Mouse (Mus musculus) liver, postnatal 0 days (tissue): Measurements from ENCODE around the gene Grhl3. TPM values are rescaled to one million over a fixed set of nuclear protein-coding genes. Genes with fewer than 3 reads are reported as not detected.

Experiments
- ATAC-seq: fragments of 200-750 bp; cut with Nextera tagmentation; 2 replicates; pipeline ENCODE4 v1.8.0; 2017; ENCODE audit warnings: mild to moderate bottlenecking, moderate library complexity
- DNase-seq: peaks from one replicate; pipeline ENCODE4 v3.0.0-alpha.2; 2016
- H3K27ac ChIP-seq: fragments of 300-500 bp; sonication (generic); 2 replicates; pipeline ENCODE4 v1.5.1; 2014; ENCODE audit warnings: antibody characterized with exemption, moderate library complexity, mild to moderate bottlenecking, low read depth
- H3K27me3 ChIP-seq: fragments of 300-500 bp; sonication (generic); 2 replicates; pipeline ENCODE4 v1.6.1; 2014; ENCODE audit warnings: low read length, control low read depth, mixed read lengths; ENCODE audit not compliant: insufficient read depth
- H3K36me3 ChIP-seq: fragments of 300-500 bp; sonication (generic); replicated peaks from 2 replicates; pipeline ENCODE4 v1.6.1; 2014; ENCODE audit warnings: mild to moderate bottlenecking, control low read depth, low read length, moderate library complexity, mixed read lengths; ENCODE audit not compliant: insufficient read depth
- H3K4me1 ChIP-seq: fragments of 300-500 bp; sonication (generic); 2 replicates; pipeline ENCODE4 v1.6.1; 2014; ENCODE audit warnings: antibody characterized with exemption, mild to moderate bottlenecking, control low read depth; ENCODE audit not compliant: insufficient read depth
- H3K4me2 ChIP-seq: fragments of 300-500 bp; sonication (generic); 2 replicates; pipeline ENCODE4 v1.6.1; 2014; ENCODE audit warnings: low read depth, mild to moderate bottlenecking, low read length, moderate library complexity, mixed read lengths
- H3K4me3 ChIP-seq: fragments of 300-500 bp; sonication (generic); 2 replicates; pipeline ENCODE4 v1.5.1; 2014; ENCODE audit warnings: low read depth, low read length
- H3K9ac ChIP-seq: fragments of 300-500 bp; sonication (generic); replicated peaks from 2 replicates; pipeline ENCODE4 v1.6.1; 2014; ENCODE audit warnings: mild to moderate bottlenecking, moderate library complexity
- H3K9me3 ChIP-seq: fragments of 300-500 bp; sonication (generic); 2 replicates; pipeline ENCODE4 v1.6.1; 2016; ENCODE audit warnings: mild to moderate bottlenecking, control low read depth, low read length, mixed read lengths
- CTCF ChIP-seq: sonication (generic); IDR thresholded peaks from 2 replicates; pipeline ENCODE4 v1.5.1; 2016; ENCODE audit warnings: antibody characterized with exemption, low read depth
- EP300 ChIP-seq: IDR thresholded peaks from 2 replicates; pipeline ENCODE4 v1.6.1; 2016; ENCODE audit warnings: antibody characterized with exemption, low read depth, mild to moderate bottlenecking
- WGBS: fragments of 180-500 bp; shearing (Covaris S2); extraction: QIAGEN DNeasy Blood & Tissue Kit; methylation state at CpG from one replicate; pipeline ENCODE4 v1.1.7; 2014; ENCODE audit not compliant: insufficient replicate concordance; 5-methylcytosine and 5-hydroxymethylcytosine counted together
- polyA plus RNA-seq: library from polyadenylated mRNA; unstranded; fragments of >200 nt; fragmentation: Nextera tagmentation; extraction: Ambion mirVana; gene quantifications from 2 replicates; pipeline ENCODE4 v1.2.1, GENCODE M21; 2015

The Grhl3 gene
- polyA plus RNA-seq, 1 experiment from 2014 or later = 0.46 TPM

GRCm38 (mm10) chr4:135609986-135610385 is 36.6 kb upstream of the Grhl3 start:
- peaks cover 12% of the 10 kb centered on the region for H3K9me3 ChIP-seq
- no peaks in the 10 kb centered on the region for H3K4me1 ChIP-seq
- no peak overlapping the region for H3K4me2 ChIP-seq
- ATAC-seq (no peak), DNase-seq (no peak)
- H3K9ac ChIP-seq = no peak overlapping the region
- no peaks in the 10 kb centered on the region for H3K36me3 ChIP-seq
- TF ChIP-seq CTCF (no peak), EP300 (no peak)
- no peaks in the 10 kb centered on the region for H3K27me3 ChIP-seq
- H3K4me3 ChIP-seq = no peak overlapping the region
- H3K27ac ChIP-seq = no peak overlapping the region
- 77% methylated on average over 2 of the region's 2 CpGs for WGBS

GRCm38 (mm10) chr4:135607979-135608885 is 34.8 kb upstream of the Grhl3 start:
- Histone ChIP-seq H3K4me3 (no peak overlapping the region), H3K36me3 (no peaks in the 10 kb centered on the region), H3K9ac (no peak overlapping the region), H3K27me3 (no peaks in the 10 kb centered on the region), H3K27ac (no peak overlapping the region), H3K4me1 (no peaks in the 10 kb centered on the region), H3K9me3 (peaks cover 12% of the 10 kb centered on the region), H3K4me2 (no peak overlapping the region)
- WGBS = 57% methylated on average over 18 of the region's 18 CpGs
- DNase-seq (no peak), ATAC-seq (no peak)
- TF ChIP-seq CTCF = no peak
- TF ChIP-seq EP300 = no peak

- Histone ChIP-seq H3K4me1 (no peaks in the 10 kb centered on the region), H3K9ac (no peak overlapping the region), H3K27ac (no peak overlapping the region), H3K4me3 (no peak overlapping the region), H3K9me3 (peaks cover 10% of the 10 kb centered on the region), H3K27me3 (no peaks in the 10 kb centered on the region), H3K4me2 (no peak overlapping the region), H3K36me3 (no peaks in the 10 kb centered on the region)
- TF ChIP-seq CTCF (no peak), EP300 (no peak)
- 74% methylated on average over 7 of the region's 7 CpGs for WGBS
- DNase-seq (no peak), ATAC-seq (no peak)
Measured at GRCm38 (mm10) chr4:135606271-135606670, 32.8 kb upstream of the Grhl3 start.

GRCm38 (mm10) chr4:135601530-135601929 is 28.1 kb upstream of the Grhl3 start:
- DNase-seq (no peak), ATAC-seq (no peak)
- Histone ChIP-seq H3K9me3 (no peaks in the 10 kb centered on the region), H3K36me3 (no peaks in the 10 kb centered on the region), H3K4me2 (no peak overlapping the region), H3K27ac (no peak overlapping the region), H3K27me3 (no peaks in the 10 kb centered on the region), H3K4me3 (no peak overlapping the region), H3K9ac (no peak overlapping the region), H3K4me1 (no peaks in the 10 kb centered on the region)
- TF ChIP-seq CTCF (no peak), EP300 (no peak)
- 74% methylated on average over 3 of the region's 3 CpGs for WGBS

GRCm38 (mm10) chr4:135599497-135600182 is 26.2 kb upstream of the Grhl3 start:
- H3K4me2 ChIP-seq = no peak overlapping the region
- 0 out of 2 replicates have a peak, but pooled peaks cover 5% of the 10 kb centered on the region for H3K4me1 ChIP-seq
- H3K9me3 ChIP-seq = no peaks in the 10 kb centered on the region
- no peak overlapping the region for H3K4me3 ChIP-seq
- H3K9ac ChIP-seq = no peak overlapping the region
- no peak overlapping the region for H3K27ac ChIP-seq
- ATAC-seq (no peak), DNase-seq (no peak)
- H3K27me3 ChIP-seq = no peaks in the 10 kb centered on the region
- WGBS = 69% methylated on average over 7 of the region's 7 CpGs
- no peak for TF ChIP-seq EP300
- no peak for TF ChIP-seq CTCF
- H3K36me3 ChIP-seq = no peaks in the 10 kb centered on the region

GRCm38 (mm10) chr4:135598998-135599397 is 25.6 kb upstream of the Grhl3 start:
- 75% methylated on average over 1 of the region's 2 CpGs for WGBS
- ATAC-seq = no peak
- Histone ChIP-seq H3K36me3 (no peaks in the 10 kb centered on the region), H3K9ac (no peak overlapping the region), H3K9me3 (no peaks in the 10 kb centered on the region), H3K27ac (no peak overlapping the region), H3K4me2 (no peak overlapping the region), H3K4me3 (no peak overlapping the region), H3K27me3 (no peaks in the 10 kb centered on the region), H3K4me1 (0 out of 2 replicates have a peak, but pooled peaks cover 5% of the 10 kb centered on the region)
- TF ChIP-seq EP300 (no peak), CTCF (no peak)
- DNase-seq = no peak
